15 mouse cellular contexts compared by ENCODE assay signal in genomic region chr15:11574359-11574758, GRCm38 (mm10).
DNase-seq lines count a peak whose midpoint lies in the region; ATAC-seq lines count a peak whose summit lies in the region.
"Had no signal": no experiment of that assay in that cellular context is flagged by ENCODE, and none has a peak within 500 bp of the region (broad histone marks: within the 10 kb centered on the region; RNA-seq: fewer than 3 reads in every experiment).

No protein-coding gene starts in this region.

- 81% methylated on average over 2 of the region's 2 CpGs for WGBS in kidney, embryonic 14.5 days
- WGBS in hindbrain, embryonic 13.5 days: 95% methylated on average over 2 of the region's 2 CpGs

- no peak for ATAC-seq in kidney, embryonic 14.5 days (ENCODE audit: low FRiP score, low TSS enrichment)
- ATAC-seq in hindbrain, embryonic 13.5 days (ENCODE audit: low FRiP score): no peak
- ATAC-seq: activated CD4-positive, CD25-positive, alpha-beta regulatory T cell, adult 4 months; forebrain, postnatal 0 days; hindbrain, embryonic 16.5 days had no signal

- H3K9me3 ChIP-seq in kidney, embryonic 14.5 days (ENCODE audit: control insufficient read depth, low read length): no peaks in the 10 kb centered on the region
- H3K9me3 ChIP-seq in hindbrain, embryonic 13.5 days: no peaks in the 10 kb centered on the region
- H3K9me3 ChIP-seq: G1E; liver, embryonic 13.5 days; megakaryocyte, embryonic 14.5 days had no signal

- H3K4me2 ChIP-seq in kidney, embryonic 14.5 days (replicated peaks; ENCODE audit: low read depth, low read length): no peak overlapping the region
- H3K4me2 ChIP-seq in hindbrain, embryonic 13.5 days: no peak overlapping the region
- H3K4me2 ChIP-seq: liver, embryonic 13.5 days had no signal

- no peak overlapping the region for H3K4me3 ChIP-seq in kidney, embryonic 14.5 days (ENCODE audit: low read length)
- no peak overlapping the region for H3K4me3 ChIP-seq in hindbrain, embryonic 13.5 days
- H3K4me3 ChIP-seq: liver, embryonic 13.5 days; megakaryocyte, embryonic 14.5 days had no signal

- H3K9ac ChIP-seq in kidney, embryonic 14.5 days (ENCODE audit: low read depth, low read length): no peak overlapping the region
- H3K9ac ChIP-seq in hindbrain, embryonic 13.5 days: no peak overlapping the region
- H3K9ac ChIP-seq: forebrain, postnatal 0 days; liver, embryonic 13.5 days had no signal

- no peaks in the 10 kb centered on the region for H3K4me1 ChIP-seq in kidney, embryonic 14.5 days (ENCODE audit: control insufficient read depth, insufficient read depth, low read length)
- no peaks in the 10 kb centered on the region for H3K4me1 ChIP-seq in hindbrain, embryonic 13.5 days (replicated peaks)
- H3K4me1 ChIP-seq: liver, embryonic 13.5 days; megakaryocyte, embryonic 14.5 days had no signal

- DNase-seq in gastrocnemius, adult 18-20 months (ENCODE audit: low spot score): peak; percentile 35
- no peak for DNase-seq in gastrocnemius, postnatal 10 days
- peak; percentile 50 to 75 for DNase-seq in kidney, adult 8-10 months
- DNase-seq in Muller cell, postnatal 12 days (ENCODE audit: inconsistent ontology term): peak; percentile 76
- peak; percentile 22 for DNase-seq in fibroblast of lung, adult 2 months (ENCODE audit: low read depth)
- no peak for DNase-seq in cerebellum, postnatal 25 days
- DNase-seq: forebrain, postnatal 0 days; liver, embryonic 13.5 days; right cerebral cortex, postnatal 14 days had no signal

- no peak overlapping the region for H3K27ac ChIP-seq in kidney, embryonic 14.5 days (ENCODE audit: low read depth, low read length)
- no peak overlapping the region for H3K27ac ChIP-seq in hindbrain, embryonic 13.5 days
- H3K27ac ChIP-seq: liver, embryonic 13.5 days had no signal

- H3K27me3 ChIP-seq in kidney, embryonic 14.5 days (ENCODE audit: control insufficient read depth, insufficient read depth, low read length): no peaks in the 10 kb centered on the region
- H3K27me3 ChIP-seq in hindbrain, embryonic 13.5 days: no peaks in the 10 kb centered on the region
- H3K27me3 ChIP-seq: liver, embryonic 13.5 days; megakaryocyte, embryonic 14.5 days had no signal

- no peaks in the 10 kb centered on the region for H3K36me3 ChIP-seq in kidney, embryonic 14.5 days (ENCODE audit: control insufficient read depth, insufficient read depth, low read length)
- no peaks in the 10 kb centered on the region for H3K36me3 ChIP-seq in hindbrain, embryonic 13.5 days
- H3K36me3 ChIP-seq: G1E; liver, embryonic 13.5 days had no signal

Comparison
In these comparisons a context has a peak if more than half of its experiments do, and no peak if none do; other contexts are left out.
1. DNase-seq: peak in gastrocnemius, adult 18-20 months (single experiment), kidney, adult 8-10 months (2 of 2), Muller cell, postnatal 12 days (single experiment) and fibroblast of lung, adult 2 months (single experiment); none in gastrocnemius, postnatal 10 days (single experiment) and cerebellum, postnatal 25 days (0 of 2).